Mouse (Mus musculus) neural tube, embryonic 14.5 days (tissue): Measurements from ENCODE around the gene Hes5. TPM values are rescaled to one million over a fixed set of nuclear protein-coding genes. Genes with fewer than 3 reads are reported as not detected.
A peak's percentile ranks its signal among the peaks of the same experiment; 100 is the strongest.

ENCODE experiments used
- ATAC-seq: fragments of 200-750 bp; cut with Nextera tagmentation; 2 replicates; pipeline ENCODE4 v1.8.0; 2017; ENCODE audit warnings: low read depth, mild to moderate bottlenecking, moderate TSS enrichment, moderate library complexity
- H3K27ac ChIP-seq: fragments of 300-500 bp; sonication (generic); 2 replicates; pipeline ENCODE4 v1.5.1; 2014; ENCODE audit warnings: low read depth, mild to moderate bottlenecking, control low read depth, low read length, moderate library complexity, mixed read lengths
- H3K27me3 ChIP-seq: fragments of 300-500 bp; sonication (generic); 2 replicates; pipeline ENCODE4 v1.6.1; 2014; ENCODE audit warnings: low read length; ENCODE audit not compliant: control insufficient read depth, insufficient read depth
- H3K36me3 ChIP-seq: fragments of 300-500 bp; sonication (generic); 2 replicates; pipeline ENCODE4 v1.6.1; 2014; ENCODE audit warnings: low read length, mixed read lengths; ENCODE audit not compliant: control insufficient read depth, insufficient read depth
- H3K4me1 ChIP-seq: fragments of 300-500 bp; sonication (generic); 2 replicates; pipeline ENCODE4 v1.6.1; 2014; ENCODE audit warnings: low read length; ENCODE audit not compliant: control insufficient read depth, insufficient read depth
- H3K4me2 ChIP-seq: fragments of 300-500 bp; sonication (generic); 2 replicates; pipeline ENCODE4 v1.6.1; 2014; ENCODE audit warnings: mild to moderate bottlenecking, low read depth, low read length, control low read depth
- H3K4me3 ChIP-seq: fragments of 300-500 bp; sonication (generic); 2 replicates; pipeline ENCODE4 v1.5.1; 2014; ENCODE audit warnings: low read depth, low read length, control low read depth, mixed read lengths
- H3K9ac ChIP-seq: fragments of 300-500 bp; sonication (generic); replicated peaks from 2 replicates; pipeline ENCODE4 v1.6.1; 2014; ENCODE audit warnings: low read depth, mild to moderate bottlenecking, control low read depth, low read length, mixed read lengths
- H3K9me3 ChIP-seq: fragments of 300-500 bp; sonication (generic); 2 replicates; pipeline ENCODE4 v1.6.1; 2016; ENCODE audit warnings: low read length; ENCODE audit not compliant: control insufficient read depth
- WGBS: fragments of 180-500 bp; shearing (Covaris S2); extraction: QIAGEN DNeasy Blood & Tissue Kit; methylation state at CpG from one replicate; pipeline ENCODE4 v1.1.7; 2014; 5-methylcytosine and 5-hydroxymethylcytosine counted together
- polyA plus RNA-seq: library from polyadenylated mRNA; unstranded; fragments of >200 nt; fragmentation: Nextera tagmentation; extraction: Ambion mirVana; gene quantifications from 2 replicates; pipeline ENCODE4 v1.2.1, GENCODE M21; 2014

Gene Hes5
- polyA plus RNA-seq, 1 experiment from 2014 or later, result 40.9 TPM

DNA sequence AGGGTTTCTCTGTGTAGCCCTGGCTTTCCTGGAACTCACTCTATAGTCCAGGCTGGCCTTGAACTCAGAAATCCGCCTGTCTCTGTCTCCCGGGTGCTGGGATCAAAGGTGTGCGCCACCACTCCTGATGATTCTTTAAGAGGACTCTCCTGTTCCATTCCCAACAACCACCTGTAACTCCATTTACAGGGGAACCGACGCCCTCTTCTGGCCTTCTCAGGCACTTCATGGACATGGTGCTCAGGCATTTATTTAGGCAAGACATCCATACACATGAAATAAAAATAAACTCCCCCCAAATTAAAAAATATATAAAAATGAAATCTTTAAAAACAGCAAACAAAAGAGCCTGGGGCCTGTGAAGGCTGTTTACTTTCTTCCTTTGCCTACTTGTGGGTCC, 6.5 kb downstream of the Hes5 start:
- H3K27ac ChIP-seq, result no peak overlapping the region
- no peak overlapping the region for H3K9ac ChIP-seq
- WGBS, result 64% methylated on average over 5 of the region's 5 CpGs
- ATAC-seq, result no peak
- H3K36me3 ChIP-seq, result peaks cover 31% of the 10 kb centered on the region
- no peaks in the 10 kb centered on the region; the same call in 1 of the 2 replicates for H3K27me3 ChIP-seq
- peaks cover 23% of the 10 kb centered on the region for H3K4me1 ChIP-seq
- H3K9me3 ChIP-seq, result no peaks in the 10 kb centered on the region
- H3K4me2 ChIP-seq, result no peak overlapping the region
- H3K4me3 ChIP-seq, result no peak overlapping the region

GRCm38 (mm10) chr4:154972546-154972945, 11.8 kb downstream of the Hes5 start:
- H3K27ac ChIP-seq, result no peak overlapping the region
- H3K9me3 ChIP-seq, result no peaks in the 10 kb centered on the region
- no peak overlapping the region for H3K9ac ChIP-seq
- H3K4me1 ChIP-seq, result no peaks in the 10 kb centered on the region
- peaks cover 79% of the 10 kb centered on the region for H3K36me3 ChIP-seq
- no peak for ATAC-seq
- H3K4me2 ChIP-seq, result no peak overlapping the region
- no peak overlapping the region for H3K4me3 ChIP-seq
- WGBS, result 96% methylated on average over 12 of the region's 12 CpGs
- no peaks in the 10 kb centered on the region for H3K27me3 ChIP-seq

DNA sequence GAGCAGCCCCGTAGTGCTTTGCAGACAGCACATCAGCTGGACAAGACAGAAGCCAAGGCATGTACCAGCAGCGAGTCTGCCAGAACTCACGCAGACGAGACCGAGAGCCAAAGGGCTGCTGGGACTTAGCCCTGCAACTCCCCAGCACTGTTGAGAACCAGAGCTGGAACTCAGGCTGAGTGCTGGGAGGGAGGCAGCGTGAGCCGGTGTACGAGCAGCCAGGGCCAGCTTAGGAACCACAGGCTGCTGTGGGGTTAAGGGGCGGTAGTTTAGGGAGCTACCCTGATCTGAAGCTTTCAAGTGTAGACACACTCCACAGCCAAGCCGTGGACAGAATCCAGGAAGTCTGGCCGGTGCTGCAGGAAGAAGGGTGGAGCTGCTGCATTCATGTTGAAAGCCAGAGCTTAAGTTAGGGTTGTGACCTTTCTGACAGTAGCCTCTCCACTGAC, 13.5 kb downstream of the Hes5 start:
- 93% methylated on average over 11 of the region's 11 CpGs for whole genome bisulfite sequencing
- Histone ChIP-seq H3K4me2 (no peak overlapping the region), H3K9me3 (no peaks in the 10 kb centered on the region), H3K27ac (no peak overlapping the region), H3K27me3 (no peaks in the 10 kb centered on the region), H3K36me3 (peaks cover 93% of the 10 kb centered on the region), H3K4me1 (no peaks in the 10 kb centered on the region), H3K9ac (no peak overlapping the region), H3K4me3 (no peak overlapping the region)
- no peak for ATAC-seq

DNA sequence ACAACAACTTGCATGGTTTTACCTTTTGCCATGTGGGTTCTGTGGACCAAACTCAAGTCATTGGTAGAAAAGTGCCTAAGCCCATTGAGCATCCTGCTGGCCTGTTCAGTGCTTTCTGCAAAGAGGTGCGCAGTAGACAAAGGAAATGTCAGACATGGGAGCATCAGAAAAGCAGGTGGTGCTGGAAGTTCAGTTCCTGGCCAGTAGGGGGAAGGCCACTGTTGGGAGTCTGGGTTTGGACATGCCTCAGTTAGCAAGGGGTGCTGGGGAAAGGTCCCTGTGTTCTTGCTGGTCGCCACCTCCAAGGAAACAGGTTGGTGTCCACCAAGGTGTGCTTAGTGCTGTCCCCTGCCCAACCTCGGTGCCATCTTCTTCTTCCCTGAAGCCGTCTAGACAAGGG, 19.4 kb downstream of the Hes5 start:
- Histone ChIP-seq H3K36me3 (peaks cover 55% of the 10 kb centered on the region), H3K9me3 (no peaks in the 10 kb centered on the region), H3K9ac (no peak overlapping the region), H3K27me3 (0 out of 2 replicates have a peak, but pooled peaks cover 4% of the 10 kb centered on the region), H3K27ac (no peak overlapping the region), H3K4me2 (no peak overlapping the region), H3K4me1 (no peaks in the 10 kb centered on the region), H3K4me3 (no peak overlapping the region)
- 93% methylated on average over 4 of the region's 4 CpGs for WGBS
- ATAC-seq, result no peak

DNA sequence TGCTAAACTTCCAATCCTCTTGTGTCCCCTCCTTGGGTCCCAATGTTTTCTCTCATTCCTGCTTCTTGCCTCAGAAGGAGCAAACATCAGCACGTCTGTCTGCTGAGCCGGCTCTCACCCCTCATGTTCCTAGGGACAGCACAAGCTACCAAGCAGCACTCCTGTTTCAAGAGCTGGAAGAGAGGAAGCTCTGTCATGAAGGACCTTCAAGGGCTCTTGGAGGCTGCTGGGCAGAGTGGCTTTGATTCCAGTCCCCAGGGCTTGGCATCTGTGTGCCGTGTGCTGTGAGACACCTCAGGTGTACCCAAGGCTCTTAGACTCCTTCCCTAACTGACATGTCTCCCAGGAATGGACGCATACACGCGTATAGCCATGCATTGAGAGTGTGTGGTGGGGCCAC, 20.4 kb downstream of the Hes5 start:
- no peak overlapping the region for H3K27ac ChIP-seq
- H3K9ac ChIP-seq, result no peak overlapping the region
- H3K4me1 ChIP-seq, result peaks cover 3% of the 10 kb centered on the region; the same call in 1 of the 2 replicates
- ATAC-seq, result 0 out of 2 replicates have a peak, but pooled peaks have one; percentile 16
- 0 out of 2 replicates have a peak, but pooled peaks cover 4% of the 10 kb centered on the region for H3K27me3 ChIP-seq
- H3K36me3 ChIP-seq, result peaks cover 46% of the 10 kb centered on the region
- no peak overlapping the region for H3K4me2 ChIP-seq
- H3K9me3 ChIP-seq, result no peaks in the 10 kb centered on the region
- WGBS, result 87% methylated on average over 6 of the region's 6 CpGs
- H3K4me3 ChIP-seq, result no peak overlapping the region

DNA sequence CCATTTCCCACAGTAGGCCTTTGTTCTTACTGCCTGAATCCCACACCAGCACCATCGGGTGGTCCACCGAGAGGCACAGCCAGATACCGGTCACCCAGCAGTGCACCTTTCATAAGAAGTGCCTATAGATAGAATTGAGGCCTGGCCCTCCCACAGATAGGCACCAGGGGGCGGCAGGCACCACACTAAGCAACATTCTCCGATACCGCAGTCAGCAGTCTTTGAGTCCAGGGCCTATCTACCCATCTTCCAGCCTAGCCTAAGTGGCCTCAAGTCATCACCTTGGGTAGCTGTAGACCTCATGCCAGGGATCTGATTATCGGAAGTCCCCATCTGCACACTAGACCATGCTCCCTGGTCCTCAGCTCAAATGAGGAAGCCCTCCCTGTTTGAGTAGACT, 20.8 kb downstream of the Hes5 start:
- peaks cover 41% of the 10 kb centered on the region for H3K36me3 ChIP-seq
- H3K9me3 ChIP-seq, result no peaks in the 10 kb centered on the region
- no peak overlapping the region for H3K4me3 ChIP-seq

DNA sequence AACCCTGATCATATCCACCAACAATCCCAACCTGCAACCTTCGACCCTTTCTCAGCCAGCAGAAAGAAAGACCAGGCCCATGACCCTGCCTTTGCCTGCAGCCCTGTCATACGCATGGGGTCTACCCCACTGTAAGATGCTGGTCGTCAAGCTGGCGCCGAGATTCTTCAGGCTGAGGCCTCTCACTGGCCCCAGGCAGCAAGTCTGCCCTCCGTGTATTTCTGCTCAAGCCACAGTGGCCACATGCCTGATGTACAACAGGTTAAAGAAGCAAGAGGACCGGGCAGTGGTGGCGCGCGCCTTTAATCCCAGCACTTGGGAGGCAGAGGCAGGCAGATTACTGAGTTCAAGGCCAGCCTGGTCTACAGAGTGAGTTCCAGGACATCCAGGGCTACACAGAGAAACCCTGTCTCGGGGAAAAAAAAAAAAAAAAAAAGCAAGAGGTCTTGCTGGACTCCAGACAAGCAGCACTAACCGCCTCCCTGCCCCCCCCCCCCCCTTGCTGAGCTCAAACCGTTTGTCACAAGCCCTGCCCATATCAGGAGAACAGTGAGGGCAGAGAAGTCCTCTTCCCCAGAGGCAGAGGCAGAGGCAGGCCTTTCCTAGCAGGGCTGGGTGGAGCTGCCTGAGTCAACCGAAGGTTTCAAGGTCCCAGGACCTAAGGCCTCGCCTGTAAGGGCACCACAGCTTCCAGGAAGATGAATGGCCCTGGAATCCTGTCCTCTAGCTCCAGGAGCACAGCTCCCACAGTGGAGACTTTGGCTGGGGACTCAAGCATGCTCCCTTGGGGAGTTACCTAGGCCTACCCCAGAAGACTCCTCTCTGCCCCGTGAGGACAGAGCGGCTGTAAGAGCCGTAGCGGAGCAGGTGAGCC, 21.8 kb downstream of the Hes5 start:
- Histone ChIP-seq H3K9me3 (no peaks in the 10 kb centered on the region), H3K27me3 (0 out of 2 replicates have a peak, but pooled peaks cover 4% of the 10 kb centered on the region), H3K4me2 (no peak overlapping the region), H3K36me3 (peaks cover 33% of the 10 kb centered on the region), H3K27ac (no peak overlapping the region), H3K9ac (no peak overlapping the region), H3K4me3 (no peak overlapping the region), H3K4me1 (peaks cover 4% of the 10 kb centered on the region; the same call in 1 of the 2 replicates)
- no peak for ATAC-seq
- WGBS, result 79% methylated on average over 18 of the region's 19 CpGs

More for the DNA sequence above, 20.8 kb downstream of the Hes5 start:
- WGBS, result 54% methylated on average over 7 of the region's 7 CpGs
- Histone ChIP-seq H3K9ac (no peak overlapping the region), H3K4me2 (no peak overlapping the region), H3K4me1 (peaks cover 4% of the 10 kb centered on the region; the same call in 1 of the 2 replicates), H3K27me3 (0 out of 2 replicates have a peak, but pooled peaks cover 4% of the 10 kb centered on the region), H3K27ac (no peak overlapping the region)
- peak; percentile 62 for ATAC-seq

DNA sequence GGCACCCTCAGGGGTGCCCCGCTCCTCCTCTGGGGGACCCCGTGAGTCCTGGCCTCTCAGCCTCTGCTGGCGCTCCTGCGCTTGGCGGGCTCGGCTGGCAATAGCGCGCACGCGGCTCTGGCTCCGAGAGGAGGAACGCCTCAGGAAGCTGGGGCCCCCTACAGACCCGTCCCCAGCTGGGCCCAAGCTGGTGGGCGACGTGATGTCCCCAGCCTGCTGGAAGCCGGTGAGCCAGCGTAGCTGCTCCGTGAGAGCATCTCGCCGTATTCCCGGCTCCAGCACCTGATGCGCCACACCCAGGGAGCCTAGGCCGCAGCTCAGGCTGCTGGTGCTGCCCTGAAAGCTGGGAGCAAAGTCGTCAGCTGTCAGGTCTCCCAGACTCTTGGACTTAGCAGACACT, 23.0 kb downstream of the Hes5 start:
- H3K4me2 ChIP-seq, result no peak overlapping the region
- 0 out of 2 replicates have a peak overlapping the region, but pooled peaks have one; percentile 32 for H3K9ac ChIP-seq
- H3K36me3 ChIP-seq, result peaks cover 20% of the 10 kb centered on the region
- no peaks in the 10 kb centered on the region for H3K9me3 ChIP-seq
- no peak overlapping the region for H3K27ac ChIP-seq
- ATAC-seq, result no peak
- WGBS, result 20% methylated on average over 24 of the region's 24 CpGs
- no peak overlapping the region for H3K4me3 ChIP-seq
- peaks cover 4% of the 10 kb centered on the region; the same call in 1 of the 2 replicates for H3K4me1 ChIP-seq
- H3K27me3 ChIP-seq, result 0 out of 2 replicates have a peak, but pooled peaks cover 4% of the 10 kb centered on the region
